Mouse (Mus musculus) left cerebral cortex, postnatal 25 days (tissue): ENCODE results near the gene Nucb2. TPM values are rescaled to one million over a fixed set of nuclear protein-coding genes. Genes with fewer than 3 reads are reported as not detected.

Experiments
- DNase-seq, 2 experiments: peaks; one replicate each; pipeline ENCODE4 v3.0.0; 2022; ENCODE audit warnings: low spot score in 2 of 2, mixed read lengths in 1 of 2
- intact Hi-C: fragments of 180-260 bp; cut with DNase I; formaldehyde crosslinking; loops from one replicate; pipeline ENCODE4 v1.15.1; 2025
- total RNA-seq, 2 experiments: library from RNA; stranded (reverse); gene quantifications; 2 replicates each; pipeline ENCODE4 v1.2.3; 2021

Gene Nucb2
- total RNA-seq, 2 experiments from 2014 or later, result 22.3 to 23.7 TPM

GRCm38 (mm10) chr7:116515514-116516135 lies 11.5 kb downstream of the Nucb2 start:
- DNase-seq, result no peak
- intact Hi-C loops, result no loop called here

- DNase-seq, result no peak
- intact Hi-C loops, result no loop called here
Observed at GRCm38 (mm10) chr7:116517240-116517639, 13.1 kb downstream of the Nucb2 start.

- DNase-seq, result no peak
- intact Hi-C loops, result no loop called here
Observed at GRCm38 (mm10) chr7:116518155-116518554, 14.0 kb downstream of the Nucb2 start.

GRCm38 (mm10) chr7:116519805-116520204 lies 15.6 kb downstream of the Nucb2 start:
- DNase-seq, result no peak
- intact Hi-C loops, result no loop called here

GRCm38 (mm10) chr7:116524577-116524976 lies 20.4 kb downstream of the Nucb2 start:
- intact Hi-C loops, result no loop called here
- DNase-seq, result no peak

- no peak for DNase-seq
- intact Hi-C loops, result loop anchor here (5.0 kb wide), 1 partner anchor 1573 kb away; no protein-coding TSS in a partner anchor
Observed at GRCm38 (mm10) chr7:116529793-116530192, 25.6 kb downstream of the Nucb2 start.

GRCm38 (mm10) chr7:116530470-116530869 lies 26.3 kb downstream of the Nucb2 start:
- intact Hi-C loops, result loop anchor here (5.0 kb wide), 1 partner anchor 1572 kb away; no protein-coding TSS in a partner anchor

GRCm38 (mm10) chr7:116531311-116531710 lies 27.1 kb downstream of the Nucb2 start:
- intact Hi-C loops, result loop anchor here (1.0 to 5.0 kb wide), 2 partner anchors 77 to 1571 kb away; no protein-coding TSS in a partner anchor
- peak; percentile 45 to 70 for DNase-seq

More at GRCm38 (mm10) chr7:116530470-116530869, 26.3 kb downstream of the Nucb2 start:
- no peak for DNase-seq

GRCm38 (mm10) chr7:116556834-116557233 lies 52.7 kb downstream of the Nucb2 start:
- no peak for DNase-seq

GRCm38 (mm10) chr7:116574551-116574950 lies 70.4 kb downstream of the Nucb2 start:
- DNase-seq, result peak in 1 of 2 experiments; percentile 35

More at GRCm38 (mm10) chr7:116556834-116557233, 52.7 kb downstream of the Nucb2 start:
- intact Hi-C loops, result no loop called here

More at GRCm38 (mm10) chr7:116574551-116574950, 70.4 kb downstream of the Nucb2 start:
- intact Hi-C loops, result no loop called here

Other genes starting within 250 kb of the Nucb2 start
- 10 to 100 TPM; 19.2 to 20.3 TPM for gene Plekha7, start 196.0 kb upstream of the Nucb2 start, total RNA-seq
- gene Rps13, start 170.2 kb upstream of the Nucb2 start, total RNA-seq, result 100 to 1,000 TPM; 180 to 186 TPM
- 10 to 100 TPM; 22.3 to 27.9 TPM for gene Pik3c2a, start 60.9 kb upstream of the Nucb2 start, total RNA-seq